Mouse (Mus musculus) bone marrow macrophage, adult 2 months (primary cell): ENCODE data around the gene Lsm7. TPM values are rescaled to one million over a fixed set of nuclear protein-coding genes. Genes with fewer than 3 reads are reported as not detected.
"Not testable (repeated sequence)": the region's sequence is repeated elsewhere in the genome, so short reads cannot be mapped to it uniquely, and the experiment has no call there.

ENCODE experiments used
- H3K27ac ChIP-seq: 2 replicates; pipeline ENCODE4 v1.5.1; 2012; ENCODE audit warnings: low read depth, low read length; ENCODE audit not compliant: insufficient read depth
- H3K4me1 ChIP-seq: 2 replicates; pipeline ENCODE4 v1.6.1; 2012; ENCODE audit warnings: low read length; ENCODE audit not compliant: control insufficient read depth, insufficient read depth
- H3K4me3 ChIP-seq: 2 replicates; pipeline ENCODE4 v1.5.1; 2012; ENCODE audit warnings: mild to moderate bottlenecking, low read length, moderate library complexity; ENCODE audit not compliant: insufficient read depth
- CTCF ChIP-seq: IDR thresholded peaks from 2 replicates; pipeline ENCODE4 v1.5.1; 2012; ENCODE audit warnings: low read depth, mild to moderate bottlenecking, low read length, moderate library complexity
- POLR2A ChIP-seq: IDR thresholded peaks from 2 replicates; pipeline ENCODE4 v1.6.1; 2012; ENCODE audit warnings: mild to moderate bottlenecking, low read depth, low read length, borderline replicate concordance
- polyA plus RNA-seq: library from polyadenylated mRNA; stranded (reverse); fragments of >200 nt; gene quantifications from 2 replicates; pipeline ENCODE4 v1.2.4, GENCODE M21; 2012; ENCODE audit not compliant: missing spikeins, insufficient read depth, insufficient read length

The Lsm7 gene
- polyA plus RNA-seq, 1 experiment: 49.7 TPM

GRCm38 (mm10) chr10:80818599-80819281, 36.3 kb downstream of the Lsm7 start:
- TF ChIP-seq CTCF (no peak), POLR2A (no peak)
- peaks cover 4% of the 10 kb centered on the region; the same call in 1 of the 2 replicates for H3K4me1 ChIP-seq
- no peak overlapping the region for H3K27ac ChIP-seq
- H3K4me3 ChIP-seq: no peak overlapping the region

GRCm38 (mm10) chr10:80817955-80818354, 37.1 kb downstream of the Lsm7 start:
- H3K4me3 ChIP-seq, H3K4me1 ChIP-seq, H3K27ac ChIP-seq: not testable (repeated sequence)

GRCm38 (mm10) chr10:80817164-80817563, 37.8 kb downstream of the Lsm7 start:
- H3K27ac ChIP-seq: no peak overlapping the region
- H3K4me3 ChIP-seq: no peak overlapping the region
- TF ChIP-seq CTCF: no peak
- TF ChIP-seq POLR2A: no peak
- H3K4me1 ChIP-seq: peaks cover 6% of the 10 kb centered on the region; the same call in 1 of the 2 replicates

GRCm38 (mm10) chr10:80816303-80816702, 38.7 kb downstream of the Lsm7 start:
- H3K4me3 ChIP-seq, H3K27ac ChIP-seq, H3K4me1 ChIP-seq: not testable (repeated sequence)

- H3K27ac ChIP-seq: no peak overlapping the region
- no peak overlapping the region for H3K4me3 ChIP-seq
- peaks cover 6% of the 10 kb centered on the region; the same call in 1 of the 2 replicates for H3K4me1 ChIP-seq
- no peak for TF ChIP-seq POLR2A
- TF ChIP-seq CTCF: no peak
These were observed 40.2 kb downstream of the Lsm7 start for GRCm38 (mm10) chr10:80814800-80815199.

- H3K27ac ChIP-seq: no peak within 1 kb of the TSS
- H3K4me1 ChIP-seq: peaks cover 6% of the 10 kb centered on the region; the same call in 1 of the 2 replicates
- no peak within 1 kb of the TSS for H3K4me3 ChIP-seq
- TF ChIP-seq POLR2A (no peak), CTCF (no peak)
These were observed 41.6 kb downstream of the Lsm7 start, which contains the start of gene Jsrp1 for GRCm38 (mm10) chr10:80813366-80813765. TSS of gene Jsrp1 (minus strand) at chr10:80813498.

GRCm38 (mm10) chr10:80812391-80813041, 42.5 kb downstream of the Lsm7 start:
- H3K4me3 ChIP-seq: no peak overlapping the region
- peaks cover 8% of the 10 kb centered on the region for H3K4me1 ChIP-seq
- TF ChIP-seq CTCF: no peak
- TF ChIP-seq POLR2A: no peak
- no peak overlapping the region for H3K27ac ChIP-seq

- no peak overlapping the region for H3K27ac ChIP-seq
- TF ChIP-seq CTCF: no peak
- no peak for TF ChIP-seq POLR2A
- peaks cover 8% of the 10 kb centered on the region for H3K4me1 ChIP-seq
- H3K4me3 ChIP-seq: no peak overlapping the region
These were observed 44.9 kb downstream of the Lsm7 start for GRCm38 (mm10) chr10:80810084-80810483.

GRCm38 (mm10) chr10:80808985-80809632, 45.9 kb downstream of the Lsm7 start:
- TF ChIP-seq POLR2A (no peak), CTCF (no peak)
- Histone ChIP-seq H3K4me3 (no peak overlapping the region), H3K27ac (no peak overlapping the region), H3K4me1 (peaks cover 8% of the 10 kb centered on the region)
